Mouse (Mus musculus): Measurements from ENCODE around the gene Olfr777. TPM values are rescaled to one million over a fixed set of nuclear protein-coding genes. Genes with fewer than 3 reads are reported as not detected.

The Olfr777 gene
- polyA plus RNA-seq, 1 experiment from 2014 or later = not detected

Other genes with a start within 250 kb of the Olfr777 start
- gene Olfr764-ps1, start 231.6 kb downstream of the Olfr777 start, polyA plus RNA-seq (2014; fragmentation: Nextera tagmentation; extraction: Ambion mirVana) = not detected in 2 replicates
- gene Olfr765, start 221.5 kb downstream of the Olfr777 start, polyA plus RNA-seq (2014; fragmentation: Nextera tagmentation; extraction: Ambion mirVana) = not detected in 2 replicates
- not detected in 2 replicates for gene Olfr766-ps1, start 202.5 kb downstream of the Olfr777 start, polyA plus RNA-seq (2014; fragmentation: Nextera tagmentation; extraction: Ambion mirVana)
- gene Olfr767, start 188.6 kb downstream of the Olfr777 start, polyA plus RNA-seq (2014; fragmentation: Nextera tagmentation; extraction: Ambion mirVana) = not detected in 2 replicates
- not detected in 2 replicates for gene Olfr768, start 172.1 kb downstream of the Olfr777 start, polyA plus RNA-seq (2014; fragmentation: Nextera tagmentation; extraction: Ambion mirVana)
- gene Olfr769, start 153.6 kb downstream of the Olfr777 start, polyA plus RNA-seq (2014; fragmentation: Nextera tagmentation; extraction: Ambion mirVana) = not detected in 2 replicates
- not detected in 2 replicates for gene Olfr770, start 132.5 kb downstream of the Olfr777 start, polyA plus RNA-seq (2014; fragmentation: Nextera tagmentation; extraction: Ambion mirVana)
- gene Olfr771, start 106.7 kb downstream of the Olfr777 start, polyA plus RNA-seq (2014; fragmentation: Nextera tagmentation; extraction: Ambion mirVana) = not detected in 2 replicates
- not detected in 2 replicates for gene Olfr772, start 93.6 kb downstream of the Olfr777 start, polyA plus RNA-seq (2014; fragmentation: Nextera tagmentation; extraction: Ambion mirVana)
- not detected in 2 replicates for gene Olfr773, start 84.1 kb downstream of the Olfr777 start, polyA plus RNA-seq (2014; fragmentation: Nextera tagmentation; extraction: Ambion mirVana)
- not detected in 2 replicates for gene Olfr774, start 35.3 kb downstream of the Olfr777 start, polyA plus RNA-seq (2014; fragmentation: Nextera tagmentation; extraction: Ambion mirVana)
- not detected in 2 replicates for gene Olfr775, start 23.1 kb downstream of the Olfr777 start, polyA plus RNA-seq (2014; fragmentation: Nextera tagmentation; extraction: Ambion mirVana)
- not detected in 2 replicates for gene Olfr776, start 12.4 kb downstream of the Olfr777 start, polyA plus RNA-seq (2014; fragmentation: Nextera tagmentation; extraction: Ambion mirVana)
- gene Olfr780, start 46.6 kb upstream of the Olfr777 start, polyA plus RNA-seq (2014; fragmentation: Nextera tagmentation; extraction: Ambion mirVana) = not detected in 2 replicates
- not detected in 2 replicates for gene Olfr781, start 57.4 kb upstream of the Olfr777 start, polyA plus RNA-seq (2014; fragmentation: Nextera tagmentation; extraction: Ambion mirVana)
- gene Olfr782, start 77.4 kb upstream of the Olfr777 start, polyA plus RNA-seq (2014; fragmentation: Nextera tagmentation; extraction: Ambion mirVana) = not detected in 2 replicates
- 0.08 and 0.09 TPM in 2 replicates for gene Olfr784, start 112.6 kb upstream of the Olfr777 start, polyA plus RNA-seq (2014; fragmentation: Nextera tagmentation; extraction: Ambion mirVana)
- gene Olfr785, start 133.9 kb upstream of the Olfr777 start, polyA plus RNA-seq (2014; fragmentation: Nextera tagmentation; extraction: Ambion mirVana) = not detected in 2 replicates
- gene Olfr786, start 155.8 kb upstream of the Olfr777 start, polyA plus RNA-seq (2014; fragmentation: Nextera tagmentation; extraction: Ambion mirVana) = not detected in 2 replicates
- gene Olfr787, start 190.4 kb upstream of the Olfr777 start, polyA plus RNA-seq (2014; fragmentation: Nextera tagmentation; extraction: Ambion mirVana) = not detected in 2 replicates
- gene Olfr788, start 199.5 kb upstream of the Olfr777 start, polyA plus RNA-seq (2014; fragmentation: Nextera tagmentation; extraction: Ambion mirVana) = not detected in 2 replicates
- gene Olfr789, start 213.3 kb upstream of the Olfr777 start, polyA plus RNA-seq (2014; fragmentation: Nextera tagmentation; extraction: Ambion mirVana) = not detected in 2 replicates
- not detected in 2 replicates for gene Olfr790, start 227.0 kb upstream of the Olfr777 start, polyA plus RNA-seq (2014; fragmentation: Nextera tagmentation; extraction: Ambion mirVana)